Mouse (Mus musculus): ENCODE data around the gene Ttll7.

Gene Ttll7

GRCm38 (mm10) chr3:146993834-146994669 is 141.9 kb downstream of the Ttll7 start:
- Histone ChIP-seq H3K27me3 (ENCODE audit: insufficient read depth, low read length) (no peaks in the 10 kb centered on the region), H3K36me3 (ENCODE audit: insufficient read depth, low read length) (no peaks in the 10 kb centered on the region), H3K4me3 (replicated peaks; ENCODE audit: low read length) (no peak overlapping the region), H3K9me3 (ENCODE audit: low read length) (no peaks in the 10 kb centered on the region), H3K4me1 (replicated peaks; ENCODE audit: low read depth, low read length) (no peaks in the 10 kb centered on the region)
- no peak for TF ChIP-seq NANOG (IDR thresholded peaks at IDR 0.05; ENCODE audit: borderline replicate concordance, low read length)
- peak; percentile 20 for TF ChIP-seq CTCF (conservative IDR thresholded peaks at IDR 0.05; ENCODE audit: low read length)
- TF ChIP-seq POU5F1 (IDR thresholded peaks at IDR 0.05; ENCODE audit: borderline replicate concordance, low read length), result no peak

GRCm38 (mm10) chr3:146994670-146995415 is 142.7 kb downstream of the Ttll7 start:
- no peak overlapping the region for H3K4me3 ChIP-seq (replicated peaks; ENCODE audit: low read length)
- no peaks in the 10 kb centered on the region for H3K4me1 ChIP-seq (replicated peaks; ENCODE audit: low read depth, low read length)
- no peak for TF ChIP-seq NANOG (IDR thresholded peaks at IDR 0.05; ENCODE audit: borderline replicate concordance, low read length)
- no peak for TF ChIP-seq CTCF (conservative IDR thresholded peaks at IDR 0.05; ENCODE audit: low read length)
- no peak for TF ChIP-seq POU5F1 (IDR thresholded peaks at IDR 0.05; ENCODE audit: borderline replicate concordance, low read length)
- no peaks in the 10 kb centered on the region for H3K36me3 ChIP-seq (ENCODE audit: insufficient read depth, low read length)
- no peaks in the 10 kb centered on the region for H3K9me3 ChIP-seq (ENCODE audit: low read length)
- H3K27me3 ChIP-seq (ENCODE audit: insufficient read depth, low read length), result no peaks in the 10 kb centered on the region

- TF ChIP-seq NANOG (IDR thresholded peaks at IDR 0.05; ENCODE audit: borderline replicate concordance, low read length) (no peak), CTCF (conservative IDR thresholded peaks at IDR 0.05; ENCODE audit: low read length) (no peak)
- Histone ChIP-seq H3K4me3 (replicated peaks; ENCODE audit: low read length) (no peak overlapping the region), H3K27me3 (ENCODE audit: insufficient read depth, low read length) (no peaks in the 10 kb centered on the region), H3K9me3 (ENCODE audit: low read length) (peaks cover 6% of the 10 kb centered on the region), H3K36me3 (ENCODE audit: insufficient read depth, low read length) (no peaks in the 10 kb centered on the region), H3K4me1 (replicated peaks; ENCODE audit: low read depth, low read length) (no peaks in the 10 kb centered on the region)
Observed at GRCm38 (mm10) chr3:146999148-146999547, 147.0 kb downstream of the Ttll7 start.

DNA sequence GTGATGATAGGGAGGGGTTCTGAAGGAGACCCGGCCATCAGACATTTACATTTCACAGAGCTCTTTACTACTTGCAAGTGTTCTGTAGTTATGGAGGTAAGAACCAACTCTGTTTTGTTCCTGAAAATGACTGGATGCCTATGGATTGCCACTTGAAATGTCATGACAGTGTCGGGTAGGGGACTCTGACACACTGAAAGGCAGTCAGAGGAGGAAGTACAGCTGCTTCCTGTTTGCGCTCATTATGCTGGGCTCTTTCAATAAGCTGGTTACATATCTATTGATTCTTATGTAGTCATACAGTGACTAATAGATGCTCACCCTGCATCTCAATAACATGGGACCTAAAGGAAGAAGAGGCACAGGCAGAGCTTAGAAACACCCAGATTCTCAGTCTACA is 148.8 kb downstream of the Ttll7 start:
- no peaks in the 10 kb centered on the region for H3K36me3 ChIP-seq (ENCODE audit: insufficient read depth, low read length)
- no peak overlapping the region for H3K4me3 ChIP-seq (replicated peaks; ENCODE audit: low read length)
- H3K27me3 ChIP-seq (ENCODE audit: insufficient read depth, low read length), result no peaks in the 10 kb centered on the region
- H3K9me3 ChIP-seq (ENCODE audit: low read length), result peaks cover 6% of the 10 kb centered on the region
- TF ChIP-seq NANOG (IDR thresholded peaks at IDR 0.05; ENCODE audit: borderline replicate concordance, low read length) (no peak), POU5F1 (IDR thresholded peaks at IDR 0.05; ENCODE audit: borderline replicate concordance, low read length) (no peak), CTCF (conservative IDR thresholded peaks at IDR 0.05; ENCODE audit: low read length) (no peak)
- no peaks in the 10 kb centered on the region for H3K4me1 ChIP-seq (replicated peaks; ENCODE audit: low read depth, low read length)

GRCm38 (mm10) chr3:147001557-147001956 is 149.4 kb downstream of the Ttll7 start:
- no peak overlapping the region for H3K4me3 ChIP-seq (replicated peaks; ENCODE audit: low read length)
- no peaks in the 10 kb centered on the region for H3K36me3 ChIP-seq (ENCODE audit: insufficient read depth, low read length)
- TF ChIP-seq CTCF (conservative IDR thresholded peaks at IDR 0.05; ENCODE audit: low read length), result no peak
- no peak for TF ChIP-seq POU5F1 (IDR thresholded peaks at IDR 0.05; ENCODE audit: borderline replicate concordance, low read length)
- no peak for TF ChIP-seq NANOG (IDR thresholded peaks at IDR 0.05; ENCODE audit: borderline replicate concordance, low read length)
- H3K27me3 ChIP-seq (ENCODE audit: insufficient read depth, low read length), result no peaks in the 10 kb centered on the region
- peaks cover 6% of the 10 kb centered on the region for H3K9me3 ChIP-seq (ENCODE audit: low read length)
- H3K4me1 ChIP-seq (replicated peaks; ENCODE audit: low read depth, low read length), result no peaks in the 10 kb centered on the region

DNA sequence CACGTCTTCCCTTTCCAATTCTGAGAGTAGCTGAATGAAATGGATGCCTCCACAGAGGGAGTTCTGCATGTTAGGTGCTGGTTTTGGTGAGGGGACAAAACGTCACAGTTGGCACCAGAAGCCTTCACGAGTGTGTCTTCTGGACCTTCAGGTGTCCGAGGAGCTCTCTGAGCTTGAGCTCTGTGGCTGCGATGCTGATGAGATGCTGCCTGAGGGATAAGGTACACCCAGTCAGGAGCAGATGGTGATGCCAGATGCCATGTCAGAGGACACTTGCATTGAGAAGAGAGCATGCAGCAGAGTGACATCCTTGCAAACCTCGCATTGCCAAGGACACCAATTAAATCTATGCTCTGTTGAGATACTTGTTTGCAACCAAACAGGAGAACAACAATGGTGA is 164.3 kb downstream of the Ttll7 start:
- no peak for TF ChIP-seq NANOG (IDR thresholded peaks at IDR 0.05; ENCODE audit: borderline replicate concordance, low read length)
- no peak for TF ChIP-seq POU5F1 (IDR thresholded peaks at IDR 0.05; ENCODE audit: borderline replicate concordance, low read length)
- no peak for TF ChIP-seq CTCF (conservative IDR thresholded peaks at IDR 0.05; ENCODE audit: low read length)
- Histone ChIP-seq H3K4me3 (replicated peaks; ENCODE audit: low read length) (no peak overlapping the region), H3K36me3 (ENCODE audit: insufficient read depth, low read length) (no peaks in the 10 kb centered on the region), H3K9me3 (ENCODE audit: low read length) (no peaks in the 10 kb centered on the region), H3K27me3 (ENCODE audit: insufficient read depth, low read length) (no peaks in the 10 kb centered on the region), H3K4me1 (replicated peaks; ENCODE audit: low read depth, low read length) (no peaks in the 10 kb centered on the region)

DNA sequence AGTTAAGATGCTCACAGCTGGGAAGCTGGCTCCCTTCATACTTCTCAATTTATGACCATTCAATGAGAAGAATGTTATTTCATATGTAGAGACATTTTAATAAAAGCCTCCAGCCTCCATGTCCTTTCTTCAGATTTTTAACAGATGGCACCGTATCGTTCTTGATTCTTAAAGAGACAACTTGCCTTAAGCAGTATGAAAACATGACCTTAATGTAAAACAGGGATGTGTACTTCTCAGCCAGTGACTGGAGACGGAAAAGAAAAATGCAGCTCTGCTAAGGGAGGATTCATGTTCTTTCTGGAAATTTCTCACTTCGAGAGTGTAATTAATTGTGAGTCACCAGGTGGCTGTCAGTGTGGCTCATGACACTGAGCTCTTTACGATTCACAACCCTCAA is 167.3 kb downstream of the Ttll7 start:
- no peaks in the 10 kb centered on the region for H3K27me3 ChIP-seq (ENCODE audit: insufficient read depth, low read length)
- no peaks in the 10 kb centered on the region for H3K36me3 ChIP-seq (ENCODE audit: insufficient read depth, low read length)
- H3K4me1 ChIP-seq (replicated peaks; ENCODE audit: low read depth, low read length), result no peaks in the 10 kb centered on the region
- TF ChIP-seq NANOG (IDR thresholded peaks at IDR 0.05; ENCODE audit: borderline replicate concordance, low read length), result no peak
- no peak for TF ChIP-seq POU5F1 (IDR thresholded peaks at IDR 0.05; ENCODE audit: borderline replicate concordance, low read length)
- TF ChIP-seq CTCF (conservative IDR thresholded peaks at IDR 0.05; ENCODE audit: low read length), result no peak
- no peaks in the 10 kb centered on the region for H3K9me3 ChIP-seq (ENCODE audit: low read length)
- no peak overlapping the region for H3K4me3 ChIP-seq (replicated peaks; ENCODE audit: low read length)

GRCm38 (mm10) chr3:147026248-147026647 is 174.1 kb downstream of the Ttll7 start:
- H3K27me3 ChIP-seq (ENCODE audit: insufficient read depth, low read length), result no peaks in the 10 kb centered on the region
- no peaks in the 10 kb centered on the region for H3K4me1 ChIP-seq (replicated peaks; ENCODE audit: low read depth, low read length)
- H3K36me3 ChIP-seq (ENCODE audit: insufficient read depth, low read length), result no peaks in the 10 kb centered on the region
- H3K4me3 ChIP-seq (replicated peaks; ENCODE audit: low read length), result no peak overlapping the region
- no peaks in the 10 kb centered on the region for H3K9me3 ChIP-seq (ENCODE audit: low read length)
- TF ChIP-seq CTCF (conservative IDR thresholded peaks at IDR 0.05; ENCODE audit: low read length) (no peak), POU5F1 (IDR thresholded peaks at IDR 0.05; ENCODE audit: borderline replicate concordance, low read length) (no peak), NANOG (IDR thresholded peaks at IDR 0.05; ENCODE audit: borderline replicate concordance, low read length) (no peak)
